Mouse (Mus musculus): ENCODE measurements around the gene Gm14406. TPM values are rescaled to one million over a fixed set of nuclear protein-coding genes. Genes with fewer than 3 reads are reported as not detected.
"Not testable (repeated sequence)": the region's sequence is repeated elsewhere in the genome, so short reads cannot be mapped to it uniquely, and the experiment has no call there.

Gm14406 gene
- not detected in 2 replicates for polyA plus RNA-seq (2012; rRNA removed)

GRCm38 (mm10) chr2:177577998-177578397 is at the start of gene Gm14406:
TSS of gene Gm14406 (minus strand) at chr2:177578210.
- H3K4me1 ChIP-seq (ENCODE audit: control insufficient read depth, insufficient read depth, low read length); H3K4me3 ChIP-seq (replicated peaks; ENCODE audit: extremely low read depth, low read depth, low read length); DNase-seq: not testable (repeated sequence)
- 80% methylated on average over 2 of the region's 2 CpGs for WGBS

GRCm38 (mm10) chr2:177575141-177575540 is 2.9 kb downstream of the Gm14406 start:
- DNase-seq, result not testable (repeated sequence)
- 86% methylated on average over 1 of the region's 2 CpGs for WGBS

GRCm38 (mm10) chr2:177559365-177559764 is 18.6 kb downstream of the Gm14406 start:
- H3K4me1 ChIP-seq (ENCODE audit: control insufficient read depth, insufficient read depth, low read length); H3K4me3 ChIP-seq (replicated peaks; ENCODE audit: extremely low read depth, low read depth, low read length); DNase-seq: not testable (repeated sequence)
- WGBS, result 70% methylated on average over 4 of the region's 4 CpGs

More at GRCm38 (mm10) chr2:177575141-177575540, 2.9 kb downstream of the Gm14406 start:
- H3K4me1 ChIP-seq (ENCODE audit: control insufficient read depth, insufficient read depth, low read length); H3K4me3 ChIP-seq (replicated peaks; ENCODE audit: extremely low read depth, low read depth, low read length): not testable (repeated sequence)

GRCm38 (mm10) chr2:177555261-177555660 is 22.7 kb downstream of the Gm14406 start:
- H3K4me3 ChIP-seq (replicated peaks; ENCODE audit: extremely low read depth, low read depth, low read length); H3K4me1 ChIP-seq (ENCODE audit: control insufficient read depth, insufficient read depth, low read length); DNase-seq: not testable (repeated sequence)
- WGBS, result 88% methylated on average over 1 of the region's 1 CpGs

GRCm38 (mm10) chr2:177537717-177538116 is 40.3 kb downstream of the Gm14406 start:
- H3K4me1 ChIP-seq (ENCODE audit: control insufficient read depth, insufficient read depth, low read length); DNase-seq; H3K4me3 ChIP-seq (replicated peaks; ENCODE audit: extremely low read depth, low read depth, low read length): not testable (repeated sequence)
- WGBS, result 78% methylated on average over 5 of the region's 5 CpGs

GRCm38 (mm10) chr2:177537141-177537540 is 40.9 kb downstream of the Gm14406 start:
- DNase-seq; H3K4me3 ChIP-seq (replicated peaks; ENCODE audit: extremely low read depth, low read depth, low read length); H3K4me1 ChIP-seq (ENCODE audit: control insufficient read depth, insufficient read depth, low read length): not testable (repeated sequence)
- WGBS, result 74% methylated on average over 2 of the region's 2 CpGs

GRCm38 (mm10) chr2:177535876-177536275 is 42.1 kb downstream of the Gm14406 start:
- DNase-seq, result no peak
- WGBS, result 73% methylated on average over 9 of the region's 9 CpGs
- no peak overlapping the region for H3K4me3 ChIP-seq (replicated peaks; ENCODE audit: extremely low read depth, low read depth, low read length)
- H3K4me1 ChIP-seq (ENCODE audit: control insufficient read depth, insufficient read depth, low read length), result no peaks in the 10 kb centered on the region
- TF ChIP-seq CTCF (IDR thresholded peaks at IDR 0.05; ENCODE audit: insufficient read depth, low read length), result no peak
- no peak for TF ChIP-seq POLR2A (IDR thresholded peaks at IDR 0.05; ENCODE audit: borderline replicate concordance, extremely low read depth, low read depth, low read length)

GRCm38 (mm10) chr2:177524171-177524570 is 53.8 kb downstream of the Gm14406 start:
- not testable (repeated sequence) for H3K4me1 ChIP-seq (ENCODE audit: control insufficient read depth, insufficient read depth, low read length); DNase-seq; H3K4me3 ChIP-seq (replicated peaks; ENCODE audit: extremely low read depth, low read depth, low read length)
- WGBS, result 92% methylated on average over 16 of the region's 16 CpGs

- not testable (repeated sequence) for H3K4me3 ChIP-seq (replicated peaks; ENCODE audit: extremely low read depth, low read depth, low read length); H3K4me1 ChIP-seq (ENCODE audit: control insufficient read depth, insufficient read depth, low read length); DNase-seq
- WGBS, result 88% methylated on average over 6 of the region's 6 CpGs
Observed at GRCm38 (mm10) chr2:177523674-177524073, 54.3 kb downstream of the Gm14406 start.

GRCm38 (mm10) chr2:177523061-177523460 is 54.9 kb downstream of the Gm14406 start:
- 87% methylated on average over 20 of the region's 20 CpGs for WGBS

GRCm38 (mm10) chr2:177520035-177520434 is 58.0 kb downstream of the Gm14406 start:
- H3K4me3 ChIP-seq (replicated peaks; ENCODE audit: extremely low read depth, low read depth, low read length), result no peak overlapping the region
- TF ChIP-seq CTCF (IDR thresholded peaks at IDR 0.05; ENCODE audit: insufficient read depth, low read length), result no peak
- no peak for TF ChIP-seq POLR2A (IDR thresholded peaks at IDR 0.05; ENCODE audit: borderline replicate concordance, extremely low read depth, low read depth, low read length)
- WGBS, result 74% methylated on average over 8 of the region's 8 CpGs
- H3K4me1 ChIP-seq (ENCODE audit: control insufficient read depth, insufficient read depth, low read length), result no peaks in the 10 kb centered on the region
- no peak for DNase-seq

More at GRCm38 (mm10) chr2:177523061-177523460, 54.9 kb downstream of the Gm14406 start:
- no peak for DNase-seq
- no peak for TF ChIP-seq POLR2A (IDR thresholded peaks at IDR 0.05; ENCODE audit: borderline replicate concordance, extremely low read depth, low read depth, low read length)
- TF ChIP-seq CTCF (IDR thresholded peaks at IDR 0.05; ENCODE audit: insufficient read depth, low read length), result no peak
- Histone ChIP-seq H3K4me3 (replicated peaks; ENCODE audit: extremely low read depth, low read depth, low read length) (no peak overlapping the region), H3K4me1 (ENCODE audit: control insufficient read depth, insufficient read depth, low read length) (no peaks in the 10 kb centered on the region)

Other genes with a start within 250 kb of the Gm14406 start
- gene Gm14418, start 179.9 kb downstream of the Gm14406 start, polyA plus RNA-seq (2012; rRNA removed), result 0.94 and 1.1 TPM in 2 replicates
- 5.1 and 5.2 TPM in 2 replicates for gene Zfp970, start 113.5 kb downstream of the Gm14406 start, polyA plus RNA-seq (2012; rRNA removed)
- 1.1 and 1.3 TPM in 2 replicates for gene Gm14403, start 80.0 kb downstream of the Gm14406 start, polyA plus RNA-seq (2012; rRNA removed)
- 1.1 and 1.2 TPM in 2 replicates for gene Gm14322, start 181.1 kb upstream of the Gm14406 start, polyA plus RNA-seq (2012; rRNA removed)

All from lung, adult 2 months (tissue).